Mouse (Mus musculus) myocyte (in vitro differentiated cells): ENCODE measurements around the gene Wdfy1. TPM values are rescaled to one million over a fixed set of nuclear protein-coding genes. Genes with fewer than 3 reads are reported as not detected.

Experiments used
- H3K27me3 ChIP-seq: one replicate; pipeline ENCODE4 v1.6.1; 2011; ENCODE audit not compliant: control insufficient read depth, insufficient read depth, insufficient read length
- H3K36me3 ChIP-seq: one replicate; pipeline ENCODE4 v1.6.1; 2011; ENCODE audit not compliant: control insufficient read depth, insufficient read depth
- H3K4me2 ChIP-seq: one replicate; pipeline ENCODE4 v1.6.1; 2011; ENCODE audit warnings: low read depth, control low read depth
- H3K4me3 ChIP-seq: one replicate; pipeline ENCODE4 v1.5.1; 2011; ENCODE audit warnings: mild to moderate bottlenecking, control low read depth, moderate library complexity
- H3K79me2 ChIP-seq: one replicate; pipeline ENCODE4 v1.6.1; 2011; ENCODE audit not compliant: control insufficient read depth, insufficient read depth
- H3ac ChIP-seq: one replicate; pipeline ENCODE4 v1.6.1; 2011; ENCODE audit not compliant: control insufficient read depth, insufficient read length
- CEBPB ChIP-seq: IDR thresholded peaks from 2 replicates; pipeline ENCODE4 v1.6.1; 2011; ENCODE audit warnings: mild to moderate bottlenecking, moderate library complexity; ENCODE audit not compliant: poor library complexity, insufficient read depth, severe bottlenecking
- E2F4 ChIP-seq: IDR thresholded peaks from one replicate; pipeline ENCODE4 v1.6.1; 2011; ENCODE audit warnings: mild to moderate bottlenecking, control low read depth, moderate library complexity; ENCODE audit not compliant: insufficient read depth
- MAX ChIP-seq: IDR thresholded peaks from one replicate; pipeline ENCODE4 v1.6.1; 2011; ENCODE audit warnings: low read depth, mild to moderate bottlenecking, control low read depth
- MYOD1 ChIP-seq, 3 experiments: IDR thresholded peaks; one replicate each; pipeline ENCODE4 v1.6.1; 2011; ENCODE audit warnings: control low read depth in 2 of 3, low read depth in 2 of 3, mild to moderate bottlenecking in 2 of 3, moderate library complexity in 1 of 3; ENCODE audit not compliant: insufficient read length in 2 of 3, control insufficient read depth in 1 of 3
- MYOG ChIP-seq, 3 experiments: IDR thresholded peaks; one replicate each; pipeline ENCODE4 v1.6.1; 2011; ENCODE audit warnings: control low read depth in 2 of 3, low read depth in 2 of 3, mild to moderate bottlenecking in 2 of 3; ENCODE audit not compliant: insufficient read length in 2 of 3, control insufficient read depth in 1 of 3, insufficient read depth in 1 of 3
- POLR2A ChIP-seq: IDR thresholded peaks from one replicate; pipeline ENCODE4 v1.6.1; 2011; ENCODE audit warnings: low read depth, mild to moderate bottlenecking, control low read depth, moderate library complexity; ENCODE audit not compliant: insufficient read length
- POLR2AphosphoS2 ChIP-seq: IDR thresholded peaks from one replicate; pipeline ENCODE4 v1.6.1; 2011; ENCODE audit warnings: low read depth, control low read depth; ENCODE audit not compliant: insufficient read length
- REST ChIP-seq: IDR thresholded peaks from one replicate; pipeline ENCODE4 v1.6.1; 2011; ENCODE audit warnings: mild to moderate bottlenecking, control low read depth, moderate library complexity; ENCODE audit not compliant: insufficient read depth, insufficient read length
- SRF ChIP-seq: IDR thresholded peaks from one replicate; pipeline ENCODE4 v1.6.1; 2011; ENCODE audit warnings: low read depth; ENCODE audit not compliant: control insufficient read depth, insufficient read length
- TCF12 ChIP-seq: IDR thresholded peaks from one replicate; pipeline ENCODE4 v1.6.1; 2011; ENCODE audit warnings: mild to moderate bottlenecking, control low read depth; ENCODE audit not compliant: poor library complexity, insufficient read depth, severe bottlenecking
- TCF3 ChIP-seq: IDR thresholded peaks from one replicate; pipeline ENCODE4 v1.6.1; 2011; ENCODE audit warnings: low read depth, control low read depth; ENCODE audit not compliant: insufficient read length
- USF1 ChIP-seq: IDR thresholded peaks from one replicate; pipeline ENCODE4 v1.6.1; 2011; ENCODE audit warnings: low read depth, mild to moderate bottlenecking, control low read depth, moderate library complexity
- polyA plus RNA-seq: library from polyadenylated mRNA; unstranded; fragments of >200 nt; fragmentation: generic; extraction: Trizol; gene quantifications from one replicate; pipeline ENCODE4 v1.2.1, GENCODE M21; 2012; ENCODE audit warnings: missing spikeins

Gene Wdfy1
- polyA plus RNA-seq, 1 experiment: 28.6 TPM

DNA sequence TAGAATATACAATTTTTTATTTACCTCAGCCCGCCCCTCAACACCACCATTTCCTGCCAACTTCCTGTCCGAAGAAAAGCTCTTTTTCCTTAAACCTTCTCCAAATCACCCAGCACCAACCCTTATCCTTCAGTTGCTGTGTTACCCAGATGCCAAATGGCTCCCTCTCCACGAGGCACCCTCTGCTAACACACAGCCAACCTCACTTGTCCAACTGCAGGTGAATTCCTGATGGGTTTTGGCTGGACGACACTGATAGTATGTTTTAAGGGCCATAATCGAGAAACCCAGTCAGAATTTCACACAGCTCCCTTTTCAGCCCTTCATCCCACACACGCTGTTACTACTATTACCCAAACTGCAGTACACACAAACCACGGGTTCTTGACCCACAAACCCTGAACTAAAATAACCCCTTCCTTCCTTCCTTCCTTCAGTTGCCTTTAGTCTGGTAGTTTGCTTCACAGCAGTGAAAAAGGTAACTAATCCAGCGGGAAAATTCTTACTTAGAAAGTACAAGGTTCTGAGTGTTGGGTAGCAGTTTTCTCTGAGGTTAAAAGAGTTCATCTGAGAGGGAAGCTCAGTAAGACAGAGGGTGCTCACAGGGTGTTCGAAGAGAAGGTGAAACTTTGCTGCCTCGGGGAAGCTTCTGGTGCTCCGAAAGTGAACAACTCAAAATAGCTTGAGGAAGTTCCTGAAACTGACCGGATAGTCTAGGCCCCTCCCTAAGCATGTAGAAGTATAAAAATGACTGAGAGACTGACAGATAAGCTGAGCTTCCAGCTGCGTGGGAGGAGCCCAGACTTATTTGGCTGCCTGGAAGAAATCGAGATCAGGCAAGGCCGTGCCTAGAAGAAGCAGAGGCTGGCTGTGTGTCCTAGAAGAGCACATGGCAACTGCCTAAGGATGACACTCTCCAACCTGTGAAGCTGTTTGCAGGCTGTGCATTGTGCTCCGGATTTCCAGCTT lies 13.4 kb downstream of the Wdfy1 start:
- Histone ChIP-seq H3ac (no peak overlapping the region), H3K4me3 (peak overlapping the region; percentile 93)

DNA sequence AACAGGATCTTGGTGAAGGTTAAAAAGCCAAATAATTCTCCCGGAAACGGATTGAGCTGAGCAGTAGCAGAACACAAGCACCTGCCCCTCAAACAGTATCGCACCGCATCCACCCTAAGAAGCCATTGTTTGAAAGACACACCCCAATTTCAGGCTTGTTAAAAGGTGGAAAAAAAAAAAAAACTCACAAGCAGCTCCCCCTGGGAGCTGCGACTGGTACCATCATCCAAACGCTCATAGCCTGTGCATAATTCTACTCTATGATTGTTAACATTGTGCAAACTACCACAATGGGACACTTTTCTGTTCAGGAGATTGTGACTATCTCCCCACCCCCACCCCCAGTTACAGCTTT lies 14.0 kb downstream of the Wdfy1 start:
- H3K4me3 ChIP-seq: peak overlapping the region; percentile 93
- peak overlapping the region; percentile 47 for H3ac ChIP-seq
- H3K27me3 ChIP-seq: no peaks in the 10 kb centered on the region
- H3K79me2 ChIP-seq: peaks cover 38% of the 10 kb centered on the region
- H3K36me3 ChIP-seq: no peaks in the 10 kb centered on the region
- peak overlapping the region; percentile 92 for H3K4me2 ChIP-seq
- TF ChIP-seq MYOD1 (IDR thresholded peaks at IDR 0.05; ENCODE audit: control insufficient read depth in 1 of 3, insufficient read length in 2 of 3, low read depth in 2 of 3) (no peak), POLR2AphosphoS2 (no peak), E2F4 (no peak), CEBPB (no peak), MAX (no peak), TCF3 (no peak)

More for the DNA sequence above, 13.4 kb downstream of the Wdfy1 start:
- H3K27me3 ChIP-seq: no peaks in the 10 kb centered on the region
- H3K4me2 ChIP-seq: peak overlapping the region; percentile 92
- H3K36me3 ChIP-seq: no peaks in the 10 kb centered on the region
- TF ChIP-seq MAX (no peak), TCF12 (no peak), USF1 (no peak), CEBPB (no peak), REST (no peak), MYOD1 (IDR thresholded peaks at IDR 0.05; ENCODE audit: control insufficient read depth in 1 of 3, insufficient read length in 2 of 3, low read depth in 2 of 3) (no peak), SRF (no peak), POLR2A (no peak), E2F4 (no peak)
- H3K79me2 ChIP-seq: peaks cover 31% of the 10 kb centered on the region

DNA sequence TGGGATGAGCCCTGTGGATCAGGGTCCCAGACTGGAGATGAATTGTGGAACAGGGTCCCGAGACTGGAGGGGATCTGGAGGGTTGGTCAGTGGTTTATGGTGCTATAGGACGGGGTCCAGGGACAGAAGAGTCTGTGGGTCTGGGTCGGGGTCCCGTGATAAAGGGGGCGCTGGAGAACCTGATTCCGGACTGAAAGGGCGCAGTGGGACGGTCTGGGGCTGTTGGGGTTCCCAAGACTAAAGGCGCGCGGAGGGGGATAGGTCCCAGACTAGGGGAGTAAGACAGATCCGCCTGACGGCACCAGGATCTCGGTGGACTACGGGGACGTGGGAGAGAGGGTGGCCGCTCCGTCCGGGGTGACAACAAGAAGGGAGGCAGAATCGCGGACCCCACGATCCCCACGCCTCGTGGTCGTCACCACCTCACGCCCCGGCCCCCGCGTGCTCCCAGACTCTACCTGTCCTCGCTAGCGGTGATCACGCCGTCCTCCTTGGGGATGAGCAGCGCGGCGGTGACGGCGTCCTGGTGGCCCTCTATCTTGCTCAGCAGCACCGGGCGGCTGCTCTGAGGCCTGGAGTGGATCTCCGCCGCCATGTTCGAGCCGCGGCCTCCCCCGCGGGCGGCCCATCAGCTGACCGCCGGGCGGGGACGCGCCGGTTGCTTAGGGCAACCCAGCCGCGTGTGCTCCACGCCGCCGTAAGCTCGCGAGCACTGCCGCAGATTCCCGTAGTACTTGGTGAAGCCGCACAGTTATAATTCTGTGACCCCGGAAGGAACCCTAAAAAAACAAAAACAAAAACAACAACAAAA lies 14.6 kb downstream of the Wdfy1 start:
- Histone ChIP-seq H3K79me2 (peaks cover 44% of the 10 kb centered on the region), H3ac (peak overlapping the region; percentile 47), H3K27me3 (no peaks in the 10 kb centered on the region), H3K4me2 (peak overlapping the region; percentile 92), H3K4me3 (peak overlapping the region; percentile 93), H3K36me3 (no peaks in the 10 kb centered on the region)
- TF ChIP-seq MYOG (IDR thresholded peaks at IDR 0.05; ENCODE audit: control insufficient read depth in 1 of 3, insufficient read depth in 1 of 3, insufficient read length in 2 of 3, low read depth in 2 of 3) (peak in 1 of 3 experiments; percentile 43), USF1 (peak; percentile 67), MAX (no peak), SRF (peak; percentile 46), TCF12 (no peak), REST (no peak), POLR2A (peak; percentile 88), MYOD1 (IDR thresholded peaks at IDR 0.05; ENCODE audit: control insufficient read depth in 1 of 3, insufficient read length in 2 of 3, low read depth in 2 of 3) (peak in 1 of 3 experiments; percentile 36), POLR2AphosphoS2 (peak; percentile 63)

DNA sequence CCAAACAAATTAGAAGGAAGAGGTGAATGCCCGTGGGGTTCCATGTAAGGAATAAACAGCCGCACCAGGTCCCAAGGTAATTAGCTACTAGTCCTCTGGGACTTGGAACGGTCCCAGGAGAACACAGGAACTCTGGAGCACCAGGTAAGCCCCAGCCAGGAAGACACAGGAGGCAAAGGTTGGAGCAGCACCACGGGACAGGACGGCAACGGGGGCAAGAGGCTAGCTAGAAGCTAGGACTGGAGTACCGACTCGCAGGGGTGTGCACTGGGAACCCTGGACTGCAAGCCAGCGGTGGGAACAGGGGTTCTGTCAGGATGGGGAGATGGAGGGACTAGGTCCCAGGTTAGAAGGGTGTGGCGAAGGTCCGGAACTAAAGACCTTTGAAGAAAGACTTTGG lies 15.3 kb downstream of the Wdfy1 start:
- H3K4me3 ChIP-seq: peak overlapping the region; percentile 93
- H3K36me3 ChIP-seq: no peaks in the 10 kb centered on the region
- no peaks in the 10 kb centered on the region for H3K27me3 ChIP-seq
- H3K4me2 ChIP-seq: peak overlapping the region; percentile 72
- H3K79me2 ChIP-seq: peaks cover 45% of the 10 kb centered on the region
- TF ChIP-seq E2F4 (no peak), MYOG (IDR thresholded peaks at IDR 0.05; ENCODE audit: control insufficient read depth in 1 of 3, insufficient read depth in 1 of 3, insufficient read length in 2 of 3, low read depth in 2 of 3) (no peak), USF1 (no peak), TCF12 (no peak), SRF (no peak), REST (no peak), MAX (no peak), CEBPB (no peak), POLR2A (no peak), TCF3 (no peak), POLR2AphosphoS2 (no peak), MYOD1 (IDR thresholded peaks at IDR 0.05; ENCODE audit: control insufficient read depth in 1 of 3, insufficient read length in 2 of 3, low read depth in 2 of 3) (no peak)
- H3ac ChIP-seq: peak overlapping the region; percentile 47
